Mouse (Mus musculus) midbrain, embryonic 11.5 days (tissue): Measurements from ENCODE around the gene D430019H16Rik. TPM values are rescaled to one million over a fixed set of nuclear protein-coding genes. Genes with fewer than 3 reads are reported as not detected.
A peak's percentile ranks its signal among the peaks of the same experiment; 100 is the strongest.

ENCODE experiments used
- ATAC-seq: fragments of 200-750 bp; cut with Nextera tagmentation; 2 replicates; pipeline ENCODE4 v1.8.0; 2017; ENCODE audit warnings: moderate TSS enrichment, moderate library complexity; ENCODE audit not compliant: low FRiP score
- DNase-seq: peaks from one replicate; pipeline ENCODE4 v3.0.0; 2015; ENCODE audit warnings: low spot score; ENCODE audit errors: missing footprints
- H3K27ac ChIP-seq: fragments of 300-500 bp; sonication (generic); 2 replicates; pipeline ENCODE4 v1.5.1; 2014; ENCODE audit warnings: low read depth, low read length
- H3K27me3 ChIP-seq: fragments of 300-500 bp; sonication (generic); 2 replicates; pipeline ENCODE4 v1.6.1; 2014; ENCODE audit warnings: mild to moderate bottlenecking, low read length, moderate library complexity, mixed read lengths; ENCODE audit not compliant: control insufficient read depth, insufficient read depth
- H3K36me3 ChIP-seq: fragments of 300-500 bp; sonication (generic); 2 replicates; pipeline ENCODE4 v1.6.1; 2014; ENCODE audit warnings: mild to moderate bottlenecking, low read length, moderate library complexity, mixed read lengths; ENCODE audit not compliant: control insufficient read depth, insufficient read depth
- H3K4me1 ChIP-seq: fragments of 300-500 bp; sonication (generic); 2 replicates; pipeline ENCODE4 v1.6.1; 2014; ENCODE audit warnings: low read length; ENCODE audit not compliant: control insufficient read depth, insufficient read depth
- H3K4me2 ChIP-seq: fragments of 300-500 bp; sonication (generic); 2 replicates; pipeline ENCODE4 v1.6.1; 2014; ENCODE audit warnings: mild to moderate bottlenecking, moderate library complexity
- H3K4me3 ChIP-seq: fragments of 300-500 bp; sonication (generic); 2 replicates; pipeline ENCODE4 v1.5.1; 2014; ENCODE audit warnings: low read depth, low read length
- H3K9ac ChIP-seq: fragments of 300-500 bp; sonication (generic); 2 replicates; pipeline ENCODE4 v1.6.1; 2014; ENCODE audit warnings: low read length
- H3K9me3 ChIP-seq: fragments of 300-500 bp; sonication (generic); 2 replicates; pipeline ENCODE4 v1.6.1; 2016; ENCODE audit warnings: low read length; ENCODE audit not compliant: control insufficient read depth
- WGBS: fragments of 180-500 bp; shearing (Covaris S2); extraction: QIAGEN DNeasy Blood & Tissue Kit; methylation state at CpG from one replicate; pipeline ENCODE4 v1.1.7; 2014; 5-methylcytosine and 5-hydroxymethylcytosine counted together
- polyA plus RNA-seq: library from polyadenylated mRNA; unstranded; fragments of >200 nt; fragmentation: Nextera tagmentation; extraction: Ambion mirVana; gene quantifications from 2 replicates; pipeline ENCODE4 v1.2.1, GENCODE M21; 2014

D430019H16Rik gene
- polyA plus RNA-seq, result 6.4 and 8.1 TPM in 2 replicates

- no peaks in the 10 kb centered on the region for H3K9me3 ChIP-seq
- no peaks in the 10 kb centered on the region for H3K36me3 ChIP-seq
- ATAC-seq (peak; percentile 92), DNase-seq (peak; percentile 98)
- peak within 1 kb of the TSS; percentile 87 for H3K9ac ChIP-seq
- WGBS, result under 1% methylated on average over 38 of the region's 38 CpGs
- H3K4me2 ChIP-seq, result peak within 1 kb of the TSS; percentile 85
- H3K4me1 ChIP-seq, result peaks cover 9% of the 10 kb centered on the region
- no peaks in the 10 kb centered on the region for H3K27me3 ChIP-seq
- H3K27ac ChIP-seq, result peak within 1 kb of the TSS; percentile 54
- peak within 1 kb of the TSS; percentile 71 for H3K4me3 ChIP-seq
These were observed at the start of gene D430019H16Rik for GRCm38 (mm10) chr12:105453670-105454257. D430019H16Rik (plus strand) TSS chr12:105453856.

GRCm38 (mm10) chr12:105406008-105406407 lies 47.6 kb upstream of the D430019H16Rik start:
- Histone ChIP-seq H3K4me3 (no peak overlapping the region), H3K4me1 (no peaks in the 10 kb centered on the region), H3K9me3 (no peaks in the 10 kb centered on the region), H3K36me3 (no peaks in the 10 kb centered on the region), H3K9ac (no peak overlapping the region), H3K27ac (no peak overlapping the region), H3K4me2 (no peak overlapping the region), H3K27me3 (no peaks in the 10 kb centered on the region)
- ATAC-seq (no peak), DNase-seq (peak; percentile 73)
- WGBS, result 81% methylated on average over 6 of the region's 6 CpGs

GRCm38 (mm10) chr12:105413909-105414308 lies 39.7 kb upstream of the D430019H16Rik start:
- H3K4me1 ChIP-seq, result no peaks in the 10 kb centered on the region
- H3K9ac ChIP-seq, result no peak overlapping the region
- no peak overlapping the region for H3K27ac ChIP-seq
- no peaks in the 10 kb centered on the region for H3K27me3 ChIP-seq
- no peaks in the 10 kb centered on the region for H3K9me3 ChIP-seq
- no peak for ATAC-seq
- no peak overlapping the region for H3K4me3 ChIP-seq
- no peaks in the 10 kb centered on the region for H3K36me3 ChIP-seq
- WGBS, result 81% methylated on average over 8 of the region's 8 CpGs
- H3K4me2 ChIP-seq, result no peak overlapping the region
- DNase-seq, result peak; percentile 19

- no peak overlapping the region for H3K4me3 ChIP-seq
- H3K9me3 ChIP-seq, result no peaks in the 10 kb centered on the region
- ATAC-seq (no peak), DNase-seq (no peak)
- 53% methylated on average over 6 of the region's 6 CpGs for WGBS
- no peaks in the 10 kb centered on the region for H3K27me3 ChIP-seq
- H3K27ac ChIP-seq, result no peak overlapping the region
- H3K4me1 ChIP-seq, result no peaks in the 10 kb centered on the region
- H3K4me2 ChIP-seq, result no peak overlapping the region
- no peak overlapping the region for H3K9ac ChIP-seq
- H3K36me3 ChIP-seq, result no peaks in the 10 kb centered on the region
These were observed 33.2 kb upstream of the D430019H16Rik start for GRCm38 (mm10) chr12:105420476-105420875.

- no peak overlapping the region for H3K9ac ChIP-seq
- no peak overlapping the region for H3K27ac ChIP-seq
- H3K9me3 ChIP-seq, result no peaks in the 10 kb centered on the region
- ATAC-seq (no peak), DNase-seq (no peak)
- 81% methylated on average over 7 of the region's 7 CpGs for WGBS
- H3K4me1 ChIP-seq, result no peaks in the 10 kb centered on the region
- H3K4me2 ChIP-seq, result no peak overlapping the region
- no peaks in the 10 kb centered on the region for H3K36me3 ChIP-seq
- H3K4me3 ChIP-seq, result no peak overlapping the region
- H3K27me3 ChIP-seq, result no peaks in the 10 kb centered on the region
These were observed 27.1 kb upstream of the D430019H16Rik start for GRCm38 (mm10) chr12:105426541-105426940.

GRCm38 (mm10) chr12:105427039-105427757 lies 26.5 kb upstream of the D430019H16Rik start:
- Histone ChIP-seq H3K36me3 (no peaks in the 10 kb centered on the region), H3K9ac (no peak overlapping the region), H3K4me1 (no peaks in the 10 kb centered on the region), H3K27ac (no peak overlapping the region), H3K4me3 (no peak overlapping the region), H3K9me3 (no peaks in the 10 kb centered on the region), H3K27me3 (no peaks in the 10 kb centered on the region), H3K4me2 (no peak overlapping the region)
- WGBS, result 33% methylated on average over 10 of the region's 10 CpGs
- ATAC-seq, result peak; percentile 68
- DNase-seq, result peak; percentile 91

- Histone ChIP-seq H3K4me3 (no peak overlapping the region), H3K4me2 (no peak overlapping the region), H3K27me3 (no peaks in the 10 kb centered on the region), H3K4me1 (no peaks in the 10 kb centered on the region), H3K9ac (no peak overlapping the region), H3K36me3 (no peaks in the 10 kb centered on the region), H3K9me3 (no peaks in the 10 kb centered on the region), H3K27ac (no peak overlapping the region)
- DNase-seq (peak; percentile 66), ATAC-seq (no peak)
- WGBS, result 60% methylated on average over 3 of the region's 3 CpGs
These were observed 21.8 kb upstream of the D430019H16Rik start for GRCm38 (mm10) chr12:105431872-105432271.

GRCm38 (mm10) chr12:105432807-105433206 lies 20.8 kb upstream of the D430019H16Rik start:
- H3K9me3 ChIP-seq, result no peaks in the 10 kb centered on the region
- DNase-seq (no peak), ATAC-seq (no peak)
- H3K4me1 ChIP-seq, result no peaks in the 10 kb centered on the region
- no peak overlapping the region for H3K27ac ChIP-seq
- no peaks in the 10 kb centered on the region for H3K36me3 ChIP-seq
- no peak overlapping the region for H3K4me2 ChIP-seq
- H3K4me3 ChIP-seq, result no peak overlapping the region
- H3K9ac ChIP-seq, result no peak overlapping the region
- no peaks in the 10 kb centered on the region for H3K27me3 ChIP-seq
- 75% methylated on average over 3 of the region's 3 CpGs for WGBS

GRCm38 (mm10) chr12:105438259-105438658 lies 15.4 kb upstream of the D430019H16Rik start:
- WGBS, result 66% methylated on average over 5 of the region's 5 CpGs
- DNase-seq, result no peak

More at GRCm38 (mm10) chr12:105438259-105438658, 15.4 kb upstream of the D430019H16Rik start:
- H3K4me2 ChIP-seq, result no peak overlapping the region
- no peaks in the 10 kb centered on the region for H3K36me3 ChIP-seq
- H3K4me3 ChIP-seq, result no peak overlapping the region
- H3K9me3 ChIP-seq, result no peaks in the 10 kb centered on the region
- H3K27me3 ChIP-seq, result no peaks in the 10 kb centered on the region
- ATAC-seq, result no peak
- no peak overlapping the region for H3K9ac ChIP-seq
- no peaks in the 10 kb centered on the region for H3K4me1 ChIP-seq
- no peak overlapping the region for H3K27ac ChIP-seq
